ENCODE assay signal across 26 mouse cellular contexts in the genomic region with DNA sequence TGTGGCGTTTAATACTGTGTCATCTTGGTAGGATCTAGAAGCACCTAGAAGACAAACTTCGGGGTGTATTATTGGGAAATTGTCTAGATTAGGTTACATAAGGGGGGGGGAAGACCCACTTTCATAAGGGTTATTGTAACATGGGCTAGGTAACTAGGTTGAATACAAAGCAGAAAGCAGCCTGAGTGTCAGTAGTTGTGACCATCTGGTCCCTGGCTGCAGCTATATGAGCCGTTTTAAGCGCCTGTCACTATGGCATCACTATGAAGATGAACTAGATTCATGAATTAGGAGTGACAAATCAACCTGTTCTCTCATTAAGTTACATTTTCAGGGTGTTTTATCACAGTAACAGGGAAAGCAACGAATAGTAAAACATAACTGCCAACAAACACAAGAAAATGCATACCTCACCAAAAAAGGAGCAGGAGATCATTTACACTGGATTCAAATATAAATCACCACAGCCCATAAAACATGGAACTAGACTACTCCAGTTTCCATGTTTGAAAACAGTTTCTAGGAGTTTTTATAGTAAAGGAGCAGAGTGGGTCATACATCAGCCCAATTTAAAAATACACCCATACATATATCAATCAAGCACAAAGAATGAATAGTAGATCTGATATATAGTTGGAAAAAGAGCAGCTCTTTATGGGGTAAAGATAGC.
"Had no signal": no experiment of that assay in that cellular context is flagged by ENCODE, and none has a peak within 500 bp of the region (broad histone marks: within the 10 kb centered on the region; RNA-seq: fewer than 3 reads in every experiment).

No protein-coding gene starts in this region.

- ATAC-seq: hindbrain, embryonic 16.5 days; inflammation-experienced regulatory T-cells, adult 6 months; intestine, embryonic 15.5 days; intestine, postnatal 0 days; liver, postnatal 0 days had no signal

- H3K4me2 ChIP-seq: heart, embryonic 12.5 days; hindbrain, embryonic 12.5 days; hindbrain, embryonic 14.5 days; intestine, embryonic 15.5 days; limb, embryonic 12.5 days; liver, embryonic 11.5 days; liver, embryonic 13.5 days; liver, embryonic 15.5 days had no signal

- H3K36me3 ChIP-seq: heart, embryonic 12.5 days; hindbrain, embryonic 10.5 days; hindbrain, embryonic 12.5 days; intestine, embryonic 15.5 days; limb, embryonic 10.5 days; limb, embryonic 12.5 days; liver, embryonic 13.5 days; liver, embryonic 15.5 days had no signal

- H3K27ac ChIP-seq: gastrocnemius, adult 2 months; heart, adult 2 months; hindbrain, embryonic 10.5 days; hindbrain, embryonic 12.5 days; hindbrain, embryonic 14.5 days; intestine, embryonic 15.5 days; layer of hippocampus, adult 2 months; left cerebral cortex, adult 2 months; limb, embryonic 10.5 days; limb, embryonic 12.5 days; liver, embryonic 13.5 days; liver, embryonic 15.5 days had no signal

- H3K9me3 ChIP-seq: heart, embryonic 12.5 days; hindbrain, embryonic 10.5 days; hindbrain, embryonic 12.5 days; intestine, embryonic 15.5 days; limb, embryonic 10.5 days; limb, embryonic 12.5 days; liver, embryonic 13.5 days; liver, embryonic 15.5 days had no signal

- H3K9ac ChIP-seq: heart, embryonic 12.5 days; hindbrain, embryonic 12.5 days; hindbrain, embryonic 14.5 days; intestine, embryonic 15.5 days; limb, embryonic 12.5 days; liver, embryonic 13.5 days; liver, embryonic 15.5 days; liver, postnatal 0 days had no signal

- H3K4me1 ChIP-seq: heart, embryonic 12.5 days; hindbrain, embryonic 10.5 days; hindbrain, embryonic 12.5 days; intestine, embryonic 15.5 days; limb, embryonic 10.5 days; limb, embryonic 12.5 days; liver, embryonic 13.5 days; liver, embryonic 15.5 days had no signal

- H3K4me3 ChIP-seq: gastrocnemius, adult 2 months; heart, adult 2 months; heart, embryonic 12.5 days; hindbrain, embryonic 10.5 days; hindbrain, embryonic 12.5 days; intestine, embryonic 15.5 days; layer of hippocampus, adult 2 months; left cerebral cortex, adult 2 months; limb, embryonic 10.5 days; limb, embryonic 12.5 days; liver, embryonic 13.5 days; liver, embryonic 15.5 days had no signal

- DNase-seq: gastrocnemius, adult 2 months; gastrocnemius, postnatal 10 days; gastrocnemius, postnatal 25 days; heart, adult 2 months; heart, postnatal 10 days; heart, postnatal 4 days; kidney, adult 18-20 months; kidney, postnatal 10 days; kidney, postnatal 4 days; liver; liver, embryonic 13.5 days; liver, postnatal 0 days had no signal

- H3K27me3 ChIP-seq: heart, embryonic 12.5 days; hindbrain, embryonic 12.5 days; intestine, embryonic 15.5 days; limb, embryonic 12.5 days; liver, embryonic 13.5 days; liver, embryonic 15.5 days had no signal
